Mouse (Mus musculus): Measurements from ENCODE around the gene Mrpl2.

The Mrpl2 gene

GRCm38 (mm10) chr17:46645561-46646321 is at the start of gene Mrpl2, which contains the start of gene Klc4:
Gene Mrpl2, plus strand, starts transcription at chr17:46646229.
Gene Klc4, minus strand, starts transcription at chr17:46646022.
- DNase-seq (ENCODE audit: low spot score in 2 of 2) = peak; percentile 96 to 99

GRCm38 (mm10) chr17:46597956-46598355 is 48.1 kb upstream of the Mrpl2 start:
- no peak for DNase-seq (ENCODE audit: low spot score in 2 of 2)

GRCm38 (mm10) chr17:46598963-46599362 is 47.1 kb upstream of the Mrpl2 start:
- DNase-seq (ENCODE audit: low spot score in 2 of 2) = no peak

- DNase-seq (ENCODE audit: low spot score in 2 of 2) = no peak
Measured at GRCm38 (mm10) chr17:46600569-46600968, 45.5 kb upstream of the Mrpl2 start.

GRCm38 (mm10) chr17:46602212-46602611 is 43.8 kb upstream of the Mrpl2 start:
- no peak for DNase-seq (ENCODE audit: low spot score in 2 of 2)

GRCm38 (mm10) chr17:46603229-46603628 is 42.8 kb upstream of the Mrpl2 start:
- no peak for DNase-seq (ENCODE audit: low spot score in 2 of 2)

- no peak for DNase-seq (ENCODE audit: low spot score in 2 of 2)
Measured at GRCm38 (mm10) chr17:46605126-46605525, 40.9 kb upstream of the Mrpl2 start.

- DNase-seq (ENCODE audit: low spot score in 2 of 2) = peak in 1 of 2 experiments; percentile 42
Measured at GRCm38 (mm10) chr17:46605987-46606386, 40.0 kb upstream of the Mrpl2 start.

GRCm38 (mm10) chr17:46609721-46610514 is 36.1 kb upstream of the Mrpl2 start:
- DNase-seq (ENCODE audit: low spot score in 2 of 2) = no peak

GRCm38 (mm10) chr17:46611316-46611715 is 34.7 kb upstream of the Mrpl2 start:
- no peak for DNase-seq (ENCODE audit: low spot score in 2 of 2)

- DNase-seq (ENCODE audit: low spot score in 2 of 2) = no peak
Measured at GRCm38 (mm10) chr17:46612189-46612588, 33.8 kb upstream of the Mrpl2 start.

- DNase-seq (ENCODE audit: low spot score in 2 of 2) = no peak
Measured at GRCm38 (mm10) chr17:46612820-46613219, 33.2 kb upstream of the Mrpl2 start.

- no peak for DNase-seq (ENCODE audit: low spot score in 2 of 2)
Measured at GRCm38 (mm10) chr17:46613229-46613628, 32.8 kb upstream of the Mrpl2 start.

GRCm38 (mm10) chr17:46617799-46618198 is 28.2 kb upstream of the Mrpl2 start:
- DNase-seq (ENCODE audit: low spot score in 2 of 2) = no peak

GRCm38 (mm10) chr17:46618394-46618768 is 27.6 kb upstream of the Mrpl2 start:
- no peak for DNase-seq (ENCODE audit: low spot score in 2 of 2)

- DNase-seq (ENCODE audit: low spot score in 2 of 2) = no peak
Measured at GRCm38 (mm10) chr17:46618769-46619682, 27.0 kb upstream of the Mrpl2 start.

- DNase-seq (ENCODE audit: low spot score in 2 of 2) = no peak
Measured at GRCm38 (mm10) chr17:46619683-46620357, 26.2 kb upstream of the Mrpl2 start.

- peak in 1 of 2 experiments; percentile 56 for DNase-seq (ENCODE audit: low spot score in 2 of 2)
Measured at GRCm38 (mm10) chr17:46621324-46621723, 24.7 kb upstream of the Mrpl2 start.

- DNase-seq (ENCODE audit: low spot score in 2 of 2) = no peak
Measured at GRCm38 (mm10) chr17:46622269-46622668, 23.8 kb upstream of the Mrpl2 start.

- no peak for DNase-seq (ENCODE audit: low spot score in 2 of 2)
Measured at GRCm38 (mm10) chr17:46623819-46624557, 22.0 kb upstream of the Mrpl2 start.

- DNase-seq (ENCODE audit: low spot score in 2 of 2) = no peak
Measured at GRCm38 (mm10) chr17:46624598-46624997, 21.4 kb upstream of the Mrpl2 start.
